Mouse (Mus musculus) large intestine, adult 2 months (tissue): ENCODE measurements around the gene Chrna4. TPM values are rescaled to one million over a fixed set of nuclear protein-coding genes. Genes with fewer than 3 reads are reported as not detected.

Experiments used
- DNase-seq: peaks from one replicate; pipeline ENCODE4 v3.0.0-alpha.2; 2012; ENCODE audit warnings: low read depth, low spot score
- WGBS: fragments of 180-500 bp; shearing (Covaris S2); methylation state at CpG from one replicate; pipeline ENCODE4 v1.1.7; 2018; 5-methylcytosine and 5-hydroxymethylcytosine counted together
- polyA plus RNA-seq: library from polyadenylated mRNA; depleted of rRNA; stranded (reverse); fragments of >200 nt; gene quantifications from 2 replicates; pipeline ENCODE4 v1.2.3, GENCODE M21; 2012

Gene Chrna4
- polyA plus RNA-seq, 1 experiment, result 0.05 TPM

DNA sequence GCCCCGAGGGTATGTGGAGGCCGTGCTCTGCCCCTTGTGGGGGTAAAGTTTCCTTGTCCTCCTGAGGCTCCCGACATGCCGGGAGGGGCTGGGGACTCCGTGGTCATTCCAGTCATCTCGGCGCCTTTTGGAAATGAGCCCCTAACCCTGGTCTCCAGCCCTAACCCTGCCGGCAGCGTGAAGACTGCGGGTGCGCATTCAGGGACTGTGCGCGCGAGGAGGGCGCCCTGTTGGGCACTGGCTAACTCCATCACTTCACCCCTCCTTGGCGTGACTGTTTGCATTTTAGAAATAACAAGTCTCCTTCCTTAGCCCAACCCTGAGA is 4.0 kb downstream of the Chrna4 start:
- WGBS, result 3% methylated on average over 16 of the region's 16 CpGs
- no peak for DNase-seq

DNA sequence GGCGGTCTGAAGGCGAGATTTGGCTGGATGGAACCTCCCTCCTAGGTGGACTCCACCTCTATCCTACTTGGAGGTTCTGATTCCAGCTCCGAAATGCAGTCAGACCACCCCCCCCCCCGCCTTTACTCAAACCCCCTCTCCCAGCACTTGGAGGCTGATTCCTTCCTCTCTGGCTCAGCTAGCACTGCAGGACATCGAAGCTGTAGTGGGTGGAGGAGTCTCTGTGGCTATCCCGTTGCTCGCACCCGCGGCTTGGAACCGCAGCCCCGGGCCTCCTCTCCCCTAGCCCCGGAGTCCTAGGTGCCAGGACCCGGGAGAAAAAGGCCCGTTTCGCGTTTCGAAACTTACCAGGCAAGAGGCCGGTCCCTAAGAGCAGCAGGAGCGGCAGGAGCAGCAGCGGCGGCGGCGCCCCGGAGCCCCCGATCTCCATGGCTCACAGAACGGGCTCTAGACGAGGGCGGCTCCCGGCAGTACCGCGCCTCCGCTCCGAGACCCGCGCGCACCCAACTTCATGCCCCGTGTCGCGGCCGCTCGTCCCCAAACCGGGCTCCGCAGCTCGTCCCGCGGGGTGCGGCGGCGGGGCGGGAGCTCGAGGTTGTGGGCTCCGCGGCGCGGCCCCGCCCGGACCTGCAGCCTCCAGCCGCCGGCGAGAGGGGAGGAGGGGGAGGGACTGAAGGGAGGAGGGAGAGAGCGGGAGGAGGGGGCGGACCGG is 4.5 kb downstream of the Chrna4 start:
- 2% methylated on average over 62 of the region's 63 CpGs for WGBS
- no peak for DNase-seq

DNA sequence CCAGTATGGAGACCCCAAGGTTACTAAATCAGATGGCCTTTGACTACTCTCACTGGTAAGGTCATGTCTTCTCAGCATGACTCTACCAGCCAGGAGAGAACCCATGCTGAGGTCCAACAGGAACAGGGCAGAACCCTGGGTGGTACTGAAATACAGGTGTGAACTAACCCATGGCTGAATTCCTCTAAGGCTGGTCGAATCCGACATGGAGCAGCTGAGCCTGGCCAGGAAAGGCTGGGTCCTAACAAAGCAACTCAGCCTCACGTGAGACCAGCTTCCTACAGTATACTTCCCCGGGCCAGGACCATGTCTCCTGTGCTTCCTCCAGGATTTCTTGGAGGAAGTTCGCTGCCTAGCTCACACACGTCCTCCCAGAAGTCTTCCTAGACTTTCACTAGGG is 6.8 kb downstream of the Chrna4 start:
- 56% methylated on average over 6 of the region's 6 CpGs for WGBS
- no peak for DNase-seq

DNA sequence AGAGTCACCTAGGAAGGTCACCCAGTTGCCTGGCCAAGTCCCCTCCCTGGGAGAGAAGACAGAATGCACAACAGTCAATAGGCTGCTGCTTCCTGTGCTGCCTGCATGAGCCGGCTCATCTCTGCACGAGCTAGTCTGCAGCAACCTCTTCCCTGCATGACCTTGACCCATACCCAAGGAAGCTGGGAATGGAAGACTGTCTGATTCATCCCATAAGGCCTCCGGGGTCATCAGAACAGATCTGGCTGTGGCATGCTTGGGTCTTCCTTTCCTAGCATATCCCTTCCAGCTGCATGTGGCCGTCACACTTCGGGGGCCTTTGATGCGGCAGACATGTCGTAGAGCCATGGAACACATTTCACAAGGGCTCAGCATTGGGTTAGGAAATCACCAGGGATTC is 8.2 kb downstream of the Chrna4 start:
- DNase-seq, result no peak
- 75% methylated on average over 7 of the region's 7 CpGs for WGBS

DNA sequence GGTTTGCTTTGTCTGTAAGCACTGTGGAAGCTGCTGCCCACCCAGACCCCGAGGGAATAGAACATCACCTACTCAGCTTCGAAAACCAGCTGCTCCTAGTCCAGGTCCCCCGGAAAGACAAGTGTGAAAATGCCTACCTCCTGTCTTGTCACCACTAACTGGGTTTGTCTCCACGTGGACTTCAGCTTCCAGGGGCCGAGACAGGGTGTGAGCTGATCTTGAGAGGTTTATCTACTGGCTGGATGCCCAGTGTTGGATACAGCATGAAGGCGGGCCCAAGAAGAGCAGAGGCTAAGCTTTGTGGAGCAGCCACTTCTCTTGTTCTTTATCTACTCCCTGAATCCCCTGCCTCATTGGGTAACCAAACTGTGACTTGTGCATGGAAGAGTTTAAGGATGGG is 10.0 kb downstream of the Chrna4 start:
- WGBS, result 37% methylated on average over 6 of the region's 6 CpGs
- DNase-seq, result no peak

DNA sequence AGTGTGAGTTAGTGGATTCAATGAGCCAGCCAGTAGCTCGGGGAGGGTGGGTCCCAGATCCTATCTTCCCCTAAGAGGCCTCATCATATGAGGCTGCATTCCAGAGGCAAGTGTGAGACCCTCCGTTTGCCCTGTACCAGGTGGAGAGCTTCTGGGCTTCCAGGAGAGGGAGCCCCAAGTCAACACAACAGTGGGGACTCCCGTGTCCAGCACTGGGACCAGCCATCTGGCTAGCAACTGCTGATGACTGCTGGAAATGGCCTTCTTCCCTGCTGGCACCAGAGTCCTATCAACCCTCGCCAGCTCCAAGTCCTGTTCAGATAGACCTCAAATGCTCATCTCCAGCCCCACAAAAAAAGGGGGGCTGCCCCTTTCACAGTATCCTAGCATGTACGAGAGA is 10.9 kb downstream of the Chrna4 start:
- 34% methylated on average over 5 of the region's 5 CpGs for WGBS
- no peak for DNase-seq

DNA sequence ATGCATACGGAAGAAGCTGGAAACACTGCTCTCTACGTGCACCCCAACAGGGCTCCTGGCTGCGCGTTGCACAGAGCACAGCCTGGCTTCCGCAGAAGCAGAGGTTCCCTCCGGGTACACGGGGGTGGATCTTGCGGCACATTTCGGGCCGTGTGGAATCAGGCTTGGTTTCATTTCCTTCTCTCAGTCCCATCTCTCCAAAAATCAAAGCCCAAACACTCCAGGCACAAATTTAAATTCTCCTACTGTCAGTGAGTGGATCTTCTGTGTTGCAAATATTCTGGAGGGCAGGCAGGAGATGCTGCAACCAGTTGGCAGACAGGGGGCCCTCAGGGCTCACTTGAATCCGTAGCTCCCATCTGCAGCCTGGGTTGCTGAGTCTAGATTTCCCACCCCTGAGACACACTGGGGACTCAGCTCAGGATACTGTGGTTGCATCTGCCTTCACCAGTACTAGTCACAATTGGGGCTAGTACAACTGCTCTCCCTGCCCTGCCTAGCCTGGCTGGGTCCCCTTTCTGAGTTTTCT is 11.9 kb downstream of the Chrna4 start:
- DNase-seq, result no peak
- 78% methylated on average over 11 of the region's 11 CpGs for WGBS

DNA sequence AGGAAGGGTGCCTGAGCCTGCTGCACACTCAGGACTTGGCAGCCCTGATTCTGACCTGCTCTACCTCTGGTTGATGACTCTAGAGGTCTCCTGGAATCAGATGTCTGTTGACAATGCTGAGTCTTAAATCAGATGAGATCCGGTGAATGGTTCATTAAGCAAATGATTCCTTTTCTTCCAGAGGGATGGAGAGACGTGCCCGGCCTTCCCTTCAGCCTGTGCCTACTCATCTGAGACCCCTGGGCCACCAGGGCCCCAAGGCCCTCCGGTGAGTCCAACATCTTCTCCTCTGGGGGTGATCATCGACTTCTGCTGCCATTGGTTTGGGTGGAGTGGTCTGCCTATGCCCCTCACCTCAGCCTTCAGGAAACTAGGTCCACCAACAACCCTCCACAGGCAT is 35.0 kb downstream of the Chrna4 start:
- no peak for DNase-seq
- 66% methylated on average over 5 of the region's 5 CpGs for WGBS

DNA sequence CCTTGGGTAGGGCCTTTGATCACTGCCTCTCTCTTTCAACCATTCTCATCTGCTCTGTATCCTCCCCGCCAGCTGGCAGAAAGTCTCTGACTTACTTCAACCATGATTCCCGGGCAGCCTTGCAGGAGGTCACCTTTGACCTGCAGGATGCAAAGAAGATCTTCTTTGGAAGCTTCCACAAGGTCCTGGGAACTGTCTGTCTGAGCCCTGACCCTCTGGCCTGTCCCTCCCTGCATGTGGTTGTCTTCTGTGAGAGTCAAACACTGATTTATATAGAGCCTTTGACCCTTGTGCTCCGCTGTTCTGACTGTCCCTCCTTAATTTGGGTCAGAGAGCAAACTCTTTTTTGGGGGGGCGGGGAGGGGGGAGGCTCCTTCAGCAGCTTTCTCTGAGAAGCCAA is 36.3 kb downstream of the Chrna4 start:
- 65% methylated on average over 4 of the region's 4 CpGs for WGBS
- DNase-seq, result no peak

DNA sequence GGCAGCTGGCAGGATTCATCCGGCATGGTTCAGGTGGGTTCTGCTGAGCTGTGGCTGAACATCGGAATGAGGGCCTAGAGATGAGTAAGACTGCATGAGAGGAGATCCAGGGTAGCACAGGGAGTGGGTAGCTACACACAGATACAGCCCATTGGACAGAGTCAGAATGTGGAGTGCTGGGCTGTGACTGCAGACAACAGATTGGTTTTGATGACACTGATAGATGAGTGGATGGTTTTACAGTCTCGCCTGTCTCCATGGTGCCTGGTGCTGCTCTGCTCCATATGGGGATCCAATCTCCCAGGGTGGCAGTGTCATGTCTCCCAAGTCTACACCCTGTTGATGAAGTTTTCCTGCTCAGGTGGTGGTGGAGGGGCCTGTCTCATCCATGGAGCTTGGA is 46.4 kb downstream of the Chrna4 start:
- DNase-seq, result no peak
- 73% methylated on average over 3 of the region's 3 CpGs for WGBS

DNA sequence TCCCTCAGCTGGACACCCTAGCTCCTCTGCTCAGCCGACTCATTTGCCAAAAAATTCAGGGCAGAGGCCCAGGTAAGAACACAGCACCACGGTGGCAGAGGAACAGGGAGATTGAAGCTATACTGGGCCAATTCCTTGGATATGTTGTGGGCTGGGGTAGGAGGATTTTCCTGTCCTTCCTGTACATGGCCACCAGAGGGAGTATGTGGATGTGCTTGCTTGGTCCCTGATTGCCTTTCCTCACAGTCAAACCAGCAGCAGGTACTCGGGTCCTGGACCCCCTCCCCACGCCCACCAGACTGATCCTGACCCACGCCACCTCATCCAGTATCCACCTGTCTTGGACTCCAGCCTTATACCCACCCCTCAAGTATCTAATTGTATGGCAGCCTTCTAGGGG is 46.9 kb downstream of the Chrna4 start:
- no peak for DNase-seq
- WGBS, result 4% methylated on average over 5 of the region's 5 CpGs

DNA sequence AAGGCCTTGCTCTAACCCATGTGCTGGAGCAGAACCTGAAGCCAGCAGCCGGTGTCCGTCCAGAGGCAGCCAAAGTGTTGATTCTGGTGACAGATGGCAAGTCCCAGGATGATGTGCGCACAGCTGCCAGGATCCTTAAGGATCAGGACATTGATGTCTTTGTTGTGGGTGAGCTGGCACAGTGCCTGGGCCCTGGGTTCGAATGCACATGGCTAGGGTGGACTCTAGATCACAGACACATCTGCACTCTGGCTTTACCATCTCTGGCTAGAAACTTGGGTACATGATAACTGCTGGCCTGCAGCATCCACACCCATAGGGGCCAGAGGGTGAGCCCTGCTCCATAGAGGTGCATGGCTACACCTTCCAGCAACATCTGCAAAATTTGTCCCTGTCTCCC is 47.9 kb downstream of the Chrna4 start:
- DNase-seq, result no peak
- WGBS, result 67% methylated on average over 4 of the region's 4 CpGs

DNA sequence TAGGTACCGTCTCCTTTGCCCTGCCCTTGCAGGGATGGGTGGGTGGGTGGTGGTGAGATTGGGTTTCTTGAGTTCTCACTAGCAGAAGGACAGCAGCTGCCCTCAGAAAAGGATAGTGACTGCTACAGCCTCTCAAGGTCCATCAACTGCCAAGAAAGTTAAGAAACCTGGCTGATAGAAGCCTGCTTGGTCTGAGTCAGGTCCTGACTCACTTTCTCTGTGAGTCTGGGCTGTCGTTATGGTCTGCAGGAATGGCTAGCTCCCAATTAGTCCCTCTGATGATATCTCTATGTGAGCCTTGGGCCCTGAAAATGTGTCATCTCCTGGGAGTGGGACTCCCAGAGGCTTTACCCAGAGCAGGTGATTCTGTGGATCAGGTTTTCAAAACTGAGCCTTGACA is 49.0 kb downstream of the Chrna4 start:
- no peak for DNase-seq
- WGBS, result 63% methylated on average over 2 of the region's 2 CpGs

DNA sequence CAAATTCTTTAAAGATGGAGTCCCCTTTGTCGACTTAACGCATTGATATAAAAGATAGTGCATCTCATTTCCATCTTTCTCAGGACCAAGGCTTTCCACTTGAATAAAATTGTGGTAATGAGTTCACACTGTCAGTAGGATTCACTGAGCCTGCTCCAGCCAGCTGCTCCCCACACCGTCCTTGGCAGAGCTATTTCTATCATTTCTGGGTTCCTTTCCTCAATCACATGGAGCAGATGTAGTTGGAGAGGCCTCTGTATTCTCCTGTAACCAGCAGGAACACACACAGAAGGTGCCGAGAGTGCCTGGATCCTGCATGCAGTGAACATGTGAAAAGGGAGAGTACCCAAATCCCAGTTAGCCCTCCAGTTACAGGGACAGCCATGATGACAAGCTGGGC is 53.0 kb downstream of the Chrna4 start:
- DNase-seq, result no peak
- 70% methylated on average over 4 of the region's 4 CpGs for WGBS

DNA sequence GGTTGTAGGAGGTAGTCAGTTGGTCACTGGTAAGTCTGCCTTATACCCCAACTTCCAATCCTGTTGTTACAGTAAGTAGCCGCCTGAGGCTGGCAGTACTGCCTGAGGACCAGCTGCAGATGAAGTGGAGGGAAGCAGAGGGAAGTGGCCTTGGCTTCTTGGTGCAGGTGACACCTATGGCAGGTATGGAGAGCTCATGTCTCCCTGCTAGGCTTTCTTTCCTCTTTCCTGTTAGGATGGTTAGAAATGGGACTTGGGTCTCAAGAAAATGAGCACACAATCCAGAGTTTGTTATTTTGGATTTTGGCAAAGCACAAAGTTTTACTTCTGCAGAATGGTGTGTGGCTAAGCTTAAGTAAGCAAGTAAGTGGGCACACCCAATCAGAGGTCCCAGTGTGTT is 54.4 kb downstream of the Chrna4 start:
- DNase-seq, result no peak
- 76% methylated on average over 1 of the region's 1 CpGs for WGBS

DNA sequence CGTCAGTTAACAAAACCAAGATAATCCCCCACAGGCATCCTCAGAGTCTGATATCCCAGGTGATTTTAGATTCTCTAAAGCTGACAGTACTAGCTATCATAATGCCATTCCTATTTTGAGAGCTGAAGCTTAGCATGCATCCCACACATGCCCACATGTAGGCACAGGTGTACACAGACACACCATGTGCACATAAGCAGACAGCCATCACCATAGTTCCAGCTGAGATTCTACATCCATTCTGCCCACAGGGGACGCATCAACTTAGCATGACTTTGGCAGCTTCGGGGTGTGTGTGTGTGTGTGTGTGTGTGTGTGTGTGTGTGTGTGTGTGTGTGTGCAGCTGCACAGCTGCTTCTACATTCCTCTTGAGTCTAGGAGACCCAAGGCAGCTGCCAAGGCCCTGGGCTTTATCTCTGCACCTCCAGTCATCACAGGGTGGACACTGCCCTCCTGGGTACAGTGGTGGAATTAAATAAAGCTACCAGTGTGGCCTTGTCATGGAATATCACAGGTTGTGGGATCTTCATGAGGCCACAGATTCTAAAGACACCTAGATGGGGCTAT is 54.9 kb downstream of the Chrna4 start:
- no peak for DNase-seq
- WGBS, result 60% methylated on average over 3 of the region's 3 CpGs

DNA sequence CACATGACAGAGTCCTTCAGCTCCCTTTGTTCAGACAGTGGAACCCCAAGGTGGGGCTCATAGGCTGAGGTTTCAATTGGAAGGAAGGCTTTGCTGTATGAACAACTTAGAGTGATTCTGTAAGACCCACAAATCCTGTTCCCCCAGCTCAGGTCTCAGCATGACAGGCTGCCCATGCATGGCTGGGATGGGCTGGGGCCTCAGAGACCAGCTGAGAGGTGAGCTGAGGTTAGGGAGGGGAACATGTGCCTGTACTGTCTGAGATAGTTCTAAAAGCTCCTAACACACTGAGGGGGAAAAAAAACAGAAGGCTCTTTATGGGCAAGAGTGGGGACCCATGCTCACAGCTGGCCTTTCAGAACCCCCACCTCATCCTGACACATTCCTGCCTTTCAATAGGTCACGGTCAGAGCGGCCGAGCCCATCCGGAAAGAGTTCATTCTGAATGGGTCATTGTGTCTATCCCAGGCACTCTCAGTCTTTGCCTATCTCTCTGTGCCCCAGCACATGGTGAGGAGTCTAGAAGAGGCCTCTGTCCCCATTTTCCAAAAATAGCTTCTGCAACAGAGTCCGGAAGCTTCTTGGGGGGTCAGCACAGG is 55.8 kb downstream of the Chrna4 start:
- no peak for DNase-seq
- 75% methylated on average over 5 of the region's 5 CpGs for WGBS

DNA sequence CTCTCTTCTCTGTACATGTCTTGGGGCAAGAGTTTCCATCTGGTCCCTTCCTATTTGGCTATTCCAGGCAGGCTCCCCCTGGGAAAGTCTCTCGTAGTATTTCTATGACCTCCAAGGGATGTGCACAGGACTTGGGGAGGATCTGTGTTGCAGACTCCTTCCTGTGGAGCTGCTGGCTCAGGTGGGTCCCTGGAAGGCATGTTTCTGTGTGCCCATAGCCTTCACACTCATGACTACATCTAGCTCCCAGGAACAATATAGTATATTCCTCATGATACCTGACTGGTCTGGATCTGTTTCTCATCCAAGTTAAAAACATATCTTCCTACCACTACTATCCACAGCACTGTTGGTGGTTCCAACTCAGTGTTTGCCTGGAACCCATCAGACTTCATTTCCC is 56.3 kb downstream of the Chrna4 start:
- no peak for DNase-seq

DNA sequence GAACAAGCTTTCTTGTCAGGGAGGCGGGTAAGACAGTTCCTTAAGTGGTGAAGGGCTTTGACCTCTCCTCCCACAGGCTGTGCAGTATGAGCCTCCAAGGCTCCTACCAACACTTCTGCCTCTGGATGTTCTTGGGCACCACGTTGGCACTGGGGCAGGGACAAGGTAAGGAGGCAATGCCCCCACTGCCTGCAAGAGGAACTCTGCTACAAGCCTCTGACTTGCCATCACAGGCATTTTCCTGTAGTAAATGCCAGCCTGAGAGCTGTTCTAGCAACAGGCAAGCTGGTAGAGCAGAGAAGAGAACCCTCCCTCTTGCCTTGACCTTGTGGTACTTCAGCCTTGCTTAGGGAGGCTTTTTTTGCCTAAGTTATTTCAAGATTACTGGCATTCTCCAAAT is 56.9 kb downstream of the Chrna4 start, which contains the start of gene Col20a1:
Col20a1 (plus strand) TSS at position 87 of the 400 bp plus-strand sequence.
- WGBS, result 66% methylated on average over 2 of the region's 2 CpGs
- no peak for DNase-seq

More for the DNA sequence above, 56.3 kb downstream of the Chrna4 start:
- 79% methylated on average over 1 of the region's 1 CpGs for WGBS

DNA sequence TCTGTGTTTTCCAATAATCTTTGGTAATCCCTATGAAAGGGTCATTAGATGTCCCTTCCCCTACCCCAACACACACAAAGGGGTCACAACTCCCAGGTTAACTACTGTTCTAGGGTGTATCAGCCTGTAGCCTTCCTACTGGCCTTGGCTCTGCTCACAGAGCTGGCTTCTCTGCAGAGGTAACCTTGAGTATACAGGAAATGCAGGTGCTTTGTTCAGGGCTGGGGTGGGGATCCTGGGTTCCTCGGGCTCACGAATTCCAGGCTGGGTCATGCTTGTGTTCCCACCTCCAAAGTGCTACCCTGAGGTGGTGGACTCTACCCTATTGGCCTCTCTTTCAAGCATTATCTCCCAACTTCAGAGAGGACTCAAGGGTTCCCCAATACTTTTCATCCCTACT is 57.7 kb downstream of the Chrna4 start:
- no peak for DNase-seq
- 47% methylated on average over 2 of the region's 2 CpGs for WGBS

DNA sequence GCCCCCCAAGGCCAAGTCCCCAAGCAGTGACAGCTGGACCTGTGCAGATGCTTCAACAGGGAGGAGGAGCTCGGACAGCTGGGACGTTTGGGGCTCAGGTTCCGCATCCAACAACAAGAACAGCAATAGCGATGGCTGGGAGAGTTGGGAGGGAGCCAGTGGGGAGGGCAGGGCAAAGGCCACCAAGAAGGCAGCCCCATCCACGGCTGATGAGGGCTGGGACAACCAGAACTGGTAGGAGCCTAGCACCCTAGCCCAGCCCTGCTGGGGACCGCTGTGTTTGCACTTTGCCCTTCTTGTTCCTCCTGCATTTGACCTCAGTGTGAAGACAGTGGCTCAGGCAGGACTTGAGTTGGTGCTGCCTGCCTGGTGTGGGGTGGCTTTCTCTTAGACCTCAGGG is 62.2 kb downstream of the Chrna4 start:
- WGBS, result 56% methylated on average over 6 of the region's 6 CpGs
- no peak for DNase-seq
